Mouse (Mus musculus) frontal cortex, postnatal 36 days (tissue): ENCODE measurements around the gene Sec11a.
A peak's percentile ranks its signal among the peaks of the same experiment; 100 is the strongest.
"Not testable (repeated sequence)": the region's sequence is repeated elsewhere in the genome, so short reads cannot be mapped to it uniquely, and the experiment has no call there.

ENCODE experiments used
- DNase-seq, 2 experiments: peaks; one replicate each; pipeline ENCODE4 v3.0.0; 2022; ENCODE audit warnings: low spot score in 2 of 2

Sec11a gene

GRCm38 (mm10) chr7:80947445-80948350 is at the start of gene Sec11a:
Gene Sec11a (minus strand): TSS chr7:80947780.
- DNase-seq, result peak; percentile 97

- DNase-seq, result no peak
Observed at GRCm38 (mm10) chr7:80995266-80996146, 47.9 kb upstream of the Sec11a start.

GRCm38 (mm10) chr7:80994663-80995005 is 47.1 kb upstream of the Sec11a start:
- DNase-seq, result no peak

GRCm38 (mm10) chr7:80993834-80994662 is 46.5 kb upstream of the Sec11a start:
- peak in 1 of 2 experiments; percentile 35 for DNase-seq

- DNase-seq, result peak; percentile 55 to 65
Observed at GRCm38 (mm10) chr7:80992980-80993833, 45.6 kb upstream of the Sec11a start, which contains the start of gene Zfp592. Gene Zfp592 (plus strand): TSS chr7:80993681.

GRCm38 (mm10) chr7:80992631-80992979 is 45.0 kb upstream of the Sec11a start:
- peak in 1 of 2 experiments; percentile 10 for DNase-seq

- no peak for DNase-seq
Observed at GRCm38 (mm10) chr7:80992063-80992462, 44.5 kb upstream of the Sec11a start.

GRCm38 (mm10) chr7:80991589-80991988 is 44.0 kb upstream of the Sec11a start:
- no peak for DNase-seq

GRCm38 (mm10) chr7:80990276-80990675 is 42.7 kb upstream of the Sec11a start:
- no peak for DNase-seq

- no peak for DNase-seq
Observed at GRCm38 (mm10) chr7:80987805-80988625, 40.4 kb upstream of the Sec11a start.

GRCm38 (mm10) chr7:80986458-80987187 is 39.0 kb upstream of the Sec11a start:
- no peak for DNase-seq

GRCm38 (mm10) chr7:80980566-80980965 is 33.0 kb upstream of the Sec11a start:
- no peak for DNase-seq

- not testable (repeated sequence) for DNase-seq
Observed at GRCm38 (mm10) chr7:80973638-80974015, 26.0 kb upstream of the Sec11a start.

GRCm38 (mm10) chr7:80972920-80973637 is 25.5 kb upstream of the Sec11a start:
- not testable (repeated sequence) for DNase-seq

- DNase-seq, result no peak
Observed at GRCm38 (mm10) chr7:80972082-80972481, 24.5 kb upstream of the Sec11a start.

GRCm38 (mm10) chr7:80971419-80971818 is 23.8 kb upstream of the Sec11a start:
- DNase-seq, result no peak

- DNase-seq, result no peak
Observed at GRCm38 (mm10) chr7:80970913-80971312, 23.3 kb upstream of the Sec11a start.

GRCm38 (mm10) chr7:80962799-80963198 is 15.2 kb upstream of the Sec11a start:
- no peak for DNase-seq
